Mouse (Mus musculus): ENCODE measurements around the gene Tsen2. TPM values are rescaled to one million over a fixed set of nuclear protein-coding genes. Genes with fewer than 3 reads are reported as not detected.

Tsen2 gene
- polyA plus RNA-seq, 1 experiment from 2014 or later: 26.6 TPM

- no peak for ATAC-seq (ENCODE audit: insufficient read depth, low FRiP score, low read depth)
- H3K9ac ChIP-seq: no peak overlapping the region
- H3K27me3 ChIP-seq (replicated peaks): no peaks in the 10 kb centered on the region
- 0 out of 2 replicates have a peak, but pooled peaks cover 17% of the 10 kb centered on the region for H3K36me3 ChIP-seq
- H3K4me1 ChIP-seq: no peaks in the 10 kb centered on the region
- no peaks in the 10 kb centered on the region for H3K9me3 ChIP-seq
- 75% methylated on average over 3 of the region's 3 CpGs for WGBS
- H3K4me2 ChIP-seq: no peak overlapping the region
- H3K27ac ChIP-seq: no peak overlapping the region
- no peak overlapping the region for H3K4me3 ChIP-seq (replicated peaks)
These were observed 64.7 kb downstream of the Tsen2 start for GRCm38 (mm10) chr6:115609121-115609520.

DNA sequence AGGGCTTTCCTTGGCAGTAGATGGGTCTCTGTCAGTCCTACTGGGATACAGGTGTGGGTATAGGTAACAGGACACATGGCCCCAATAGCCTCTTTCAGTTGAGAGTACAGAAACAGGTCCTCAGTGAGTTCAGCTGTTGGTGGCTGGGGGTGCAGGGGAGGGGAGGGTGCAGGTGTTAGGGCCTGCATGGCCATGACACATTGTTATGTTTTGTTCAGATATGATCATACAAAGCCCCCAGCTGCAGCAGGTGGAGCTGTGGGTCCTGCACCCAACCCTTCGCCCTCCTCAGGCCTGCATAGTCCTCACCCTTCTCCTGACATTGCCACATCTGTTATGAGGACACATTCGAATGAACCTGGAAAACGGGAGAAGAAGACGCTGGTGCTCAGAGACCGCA lies 65.8 kb downstream of the Tsen2 start:
- no peak for ATAC-seq (ENCODE audit: insufficient read depth, low FRiP score, low read depth)
- 88% methylated on average over 5 of the region's 5 CpGs for WGBS
- Histone ChIP-seq H3K9me3 (no peaks in the 10 kb centered on the region), H3K27ac (no peak overlapping the region), H3K4me2 (no peak overlapping the region), H3K4me1 (no peaks in the 10 kb centered on the region), H3K4me3 (replicated peaks) (no peak overlapping the region), H3K9ac (no peak overlapping the region), H3K27me3 (replicated peaks) (no peaks in the 10 kb centered on the region), H3K36me3 (peaks cover 24% of the 10 kb centered on the region; the same call in 1 of the 2 replicates)

GRCm38 (mm10) chr6:115613793-115614192 lies 69.3 kb downstream of the Tsen2 start:
- H3K36me3 ChIP-seq: peaks cover 47% of the 10 kb centered on the region
- no peak overlapping the region for H3K9ac ChIP-seq
- no peak for ATAC-seq (ENCODE audit: insufficient read depth, low FRiP score, low read depth)
- H3K27ac ChIP-seq: no peak overlapping the region
- no peak overlapping the region for H3K4me3 ChIP-seq (replicated peaks)
- no peak overlapping the region for H3K4me2 ChIP-seq
- H3K9me3 ChIP-seq: no peaks in the 10 kb centered on the region
- no peaks in the 10 kb centered on the region for H3K27me3 ChIP-seq (replicated peaks)
- no peaks in the 10 kb centered on the region for H3K4me1 ChIP-seq

GRCm38 (mm10) chr6:115615983-115616382 lies 71.5 kb downstream of the Tsen2 start:
- no peak for ATAC-seq (ENCODE audit: insufficient read depth, low FRiP score, low read depth)
- H3K9ac ChIP-seq: no peak overlapping the region
- WGBS: 81% methylated on average over 3 of the region's 3 CpGs
- H3K27me3 ChIP-seq (replicated peaks): no peaks in the 10 kb centered on the region
- H3K4me3 ChIP-seq (replicated peaks): no peak overlapping the region
- H3K36me3 ChIP-seq: peaks cover 67% of the 10 kb centered on the region
- no peaks in the 10 kb centered on the region for H3K9me3 ChIP-seq
- H3K4me2 ChIP-seq: no peak overlapping the region
- H3K27ac ChIP-seq: no peak overlapping the region
- no peaks in the 10 kb centered on the region for H3K4me1 ChIP-seq

- 85% methylated on average over 10 of the region's 10 CpGs for WGBS
- H3K4me3 ChIP-seq (replicated peaks): no peak overlapping the region
- H3K9me3 ChIP-seq: no peaks in the 10 kb centered on the region
These were observed 75.4 kb downstream of the Tsen2 start for GRCm38 (mm10) chr6:115619818-115620217.

DNA sequence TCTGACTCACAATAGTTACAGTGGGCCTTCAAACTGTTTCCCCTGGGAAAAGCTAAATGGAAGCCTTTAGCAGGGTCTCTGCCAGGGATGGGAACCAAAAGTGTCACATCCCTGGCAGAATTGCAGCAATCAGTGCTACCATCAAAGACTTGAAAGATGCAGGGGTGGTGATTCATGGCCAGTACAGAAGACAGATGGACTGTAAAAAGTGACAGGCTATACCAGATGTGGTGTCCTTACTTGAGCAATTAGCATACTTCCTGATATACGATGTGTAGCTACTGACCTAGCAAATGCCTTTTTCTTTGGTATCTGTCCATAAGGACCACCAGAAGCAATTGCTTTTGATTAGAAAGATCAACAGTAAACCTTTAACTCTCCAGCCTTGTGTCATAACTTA lies 76.5 kb downstream of the Tsen2 start:
- Histone ChIP-seq H3K9ac (no peak overlapping the region), H3K27ac (no peak overlapping the region), H3K9me3 (no peaks in the 10 kb centered on the region), H3K4me3 (replicated peaks) (no peak overlapping the region), H3K4me2 (no peak overlapping the region), H3K36me3 (peaks cover 86% of the 10 kb centered on the region), H3K27me3 (replicated peaks) (no peaks in the 10 kb centered on the region), H3K4me1 (no peaks in the 10 kb centered on the region)
- no peak for ATAC-seq (ENCODE audit: insufficient read depth, low FRiP score, low read depth)
- WGBS: 71% methylated on average over 1 of the region's 1 CpGs

More at GRCm38 (mm10) chr6:115619818-115620217, 75.4 kb downstream of the Tsen2 start:
- no peak overlapping the region for H3K4me2 ChIP-seq
- no peaks in the 10 kb centered on the region for H3K27me3 ChIP-seq (replicated peaks)
- ATAC-seq (ENCODE audit: insufficient read depth, low FRiP score, low read depth): no peak
- no peak overlapping the region for H3K9ac ChIP-seq
- peaks cover 78% of the 10 kb centered on the region for H3K36me3 ChIP-seq
- no peak overlapping the region for H3K27ac ChIP-seq
- H3K4me1 ChIP-seq: no peaks in the 10 kb centered on the region

DNA sequence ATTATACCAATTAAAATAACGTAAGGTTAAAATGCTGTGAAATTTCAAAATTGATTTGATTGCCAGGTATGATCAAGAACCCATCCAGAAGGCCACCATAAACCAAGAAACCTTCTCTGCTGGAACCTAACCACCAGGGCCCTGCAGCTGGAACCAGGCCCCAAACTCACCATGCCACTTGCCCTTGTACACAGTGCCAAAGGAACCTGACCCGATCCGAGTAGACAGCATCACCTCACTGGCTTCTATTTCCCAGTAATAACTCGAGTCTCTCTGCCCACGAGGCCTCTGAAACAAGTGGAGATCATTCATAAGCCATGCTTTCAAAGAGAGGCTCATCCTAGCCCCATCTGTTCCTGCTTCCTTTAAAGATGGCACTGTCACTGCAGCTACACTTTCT lies 81.7 kb downstream of the Tsen2 start:
- no peaks in the 10 kb centered on the region for H3K27me3 ChIP-seq (replicated peaks)
- no peaks in the 10 kb centered on the region for H3K9me3 ChIP-seq
- ATAC-seq (ENCODE audit: insufficient read depth, low FRiP score, low read depth): no peak
- peaks cover 73% of the 10 kb centered on the region for H3K36me3 ChIP-seq
- H3K27ac ChIP-seq: no peak overlapping the region
- no peaks in the 10 kb centered on the region for H3K4me1 ChIP-seq
- WGBS: 89% methylated on average over 5 of the region's 5 CpGs
- H3K9ac ChIP-seq: no peak overlapping the region
- no peak overlapping the region for H3K4me3 ChIP-seq (replicated peaks)
- no peak overlapping the region for H3K4me2 ChIP-seq

Other genes with a start within 250 kb of the Tsen2 start
- gene Pparg, start 183.7 kb upstream of the Tsen2 start, polyA plus RNA-seq (2015; fragmentation: Nextera tagmentation; extraction: Ambion mirVana): 15.6 and 17.1 TPM in 2 replicates
- gene Mkrn2os, start 47.9 kb downstream of the Tsen2 start, polyA plus RNA-seq (2015; fragmentation: Nextera tagmentation; extraction: Ambion mirVana): 14.1 and 14.3 TPM in 2 replicates
- 23.7 and 25.3 TPM in 2 replicates for gene Mkrn2, start 57.2 kb downstream of the Tsen2 start, polyA plus RNA-seq (2015; fragmentation: Nextera tagmentation; extraction: Ambion mirVana)
- 85.6 and 88.2 TPM in 2 replicates for gene Raf1, start 132.0 kb downstream of the Tsen2 start, polyA plus RNA-seq (2015; fragmentation: Nextera tagmentation; extraction: Ambion mirVana)
- gene Tmem40, start 217.7 kb downstream of the Tsen2 start, polyA plus RNA-seq (2015; fragmentation: Nextera tagmentation; extraction: Ambion mirVana): 8.2 and 14.9 TPM in 2 replicates
- gene Cand2, start 229.9 kb downstream of the Tsen2 start, polyA plus RNA-seq (2015; fragmentation: Nextera tagmentation; extraction: Ambion mirVana): 19.9 and 22.6 TPM in 2 replicates